Comparison of ENCODE assay signal across 10 mouse cellular contexts in genomic region chr6:6861086-6861797, GRCm38 (mm10). TPM values are rescaled to one million over a fixed set of nuclear protein-coding genes. Genes with fewer than 3 reads are reported as not detected.
DNase-seq lines count a peak whose midpoint lies in the region; ATAC-seq and TF ChIP-seq lines count a peak whose summit lies in the region.
"Had no signal": no experiment of that assay in that cellular context is flagged by ENCODE, and none has a peak within 500 bp of the region (broad histone marks: within the 10 kb centered on the region; RNA-seq: fewer than 3 reads in every experiment).

No protein-coding gene starts in this region.

- no peak for ATAC-seq in intestine, embryonic 14.5 days (replicated peaks; ENCODE audit: low FRiP score, low TSS enrichment, low read depth)
- no peak for ATAC-seq in intestine, embryonic 16.5 days
- no peak for ATAC-seq in embryonic facial prominence, embryonic 12.5 days (ENCODE audit: insufficient number of reproducible peaks, insufficient read depth, low FRiP score, low TSS enrichment)
- ATAC-seq in limb, embryonic 12.5 days (ENCODE audit: insufficient number of reproducible peaks, insufficient read depth, low FRiP score, low TSS enrichment, low read depth) = no peak

- no peak overlapping the region for H3K4me3 ChIP-seq in intestine, embryonic 14.5 days (ENCODE audit: low read depth, low read length)
- H3K4me3 ChIP-seq in intestine, embryonic 16.5 days (ENCODE audit: low read length) = no peak overlapping the region
- H3K4me3 ChIP-seq in embryonic facial prominence, embryonic 12.5 days = peak overlapping the region; percentile 39
- peak overlapping the region; percentile 23 for H3K4me3 ChIP-seq in limb, embryonic 12.5 days (replicated peaks)
- no peak overlapping the region for H3K4me3 ChIP-seq in cerebellum, adult 2 months (replicated peaks; ENCODE audit: insufficient read depth, low read depth, low read length)
- H3K4me3 ChIP-seq: myocyte had no signal

- no peak for TF ChIP-seq CTCF in cerebellum, adult 2 months (IDR thresholded peaks at IDR 0.05; ENCODE audit: borderline replicate concordance, insufficient read depth, low read depth, low read length)

- H3K4me1 ChIP-seq in intestine, embryonic 14.5 days (replicated peaks; ENCODE audit: control insufficient read depth, insufficient read depth, low read length) = peaks cover 13% of the 10 kb centered on the region; the same call in 1 of the 2 replicates
- H3K4me1 ChIP-seq in intestine, embryonic 16.5 days (ENCODE audit: control insufficient read depth, insufficient read depth, low read length) = peaks cover 24% of the 10 kb centered on the region
- H3K4me1 ChIP-seq in embryonic facial prominence, embryonic 12.5 days = peaks cover 11% of the 10 kb centered on the region
- H3K4me1 ChIP-seq in limb, embryonic 12.5 days (replicated peaks) = peaks cover 30% of the 10 kb centered on the region
- peaks cover 2% of the 10 kb centered on the region for H3K4me1 ChIP-seq in cerebellum, adult 2 months (ENCODE audit: control insufficient read depth, insufficient read depth, low read length)

- no peak overlapping the region for H3K27ac ChIP-seq in intestine, embryonic 14.5 days (ENCODE audit: low read depth)
- H3K27ac ChIP-seq in intestine, embryonic 16.5 days (ENCODE audit: low read length) = no peak overlapping the region
- H3K27ac ChIP-seq in embryonic facial prominence, embryonic 12.5 days = peak overlapping the region; percentile 86
- no peak overlapping the region for H3K27ac ChIP-seq in limb, embryonic 12.5 days
- H3K27ac ChIP-seq in cerebellum, adult 2 months (ENCODE audit: insufficient read depth, low read length) = no peak overlapping the region
- H3K27ac ChIP-seq: liver, embryonic 14.5 days had no signal

- no peaks in the 10 kb centered on the region for H3K9me3 ChIP-seq in intestine, embryonic 14.5 days (ENCODE audit: control insufficient read depth, low read length)
- no peaks in the 10 kb centered on the region for H3K9me3 ChIP-seq in intestine, embryonic 16.5 days (ENCODE audit: control insufficient read depth, low read length)
- no peaks in the 10 kb centered on the region for H3K9me3 ChIP-seq in embryonic facial prominence, embryonic 12.5 days
- no peaks in the 10 kb centered on the region for H3K9me3 ChIP-seq in limb, embryonic 12.5 days

- H3K4me2 ChIP-seq in intestine, embryonic 14.5 days (ENCODE audit: low read length) = no peak overlapping the region
- H3K4me2 ChIP-seq in intestine, embryonic 16.5 days (ENCODE audit: low read depth, low read length) = no peak overlapping the region
- peak overlapping the region; percentile 43 for H3K4me2 ChIP-seq in embryonic facial prominence, embryonic 12.5 days (replicated peaks)
- peak overlapping the region; percentile 48 for H3K4me2 ChIP-seq in limb, embryonic 12.5 days

- H3K9ac ChIP-seq in intestine, embryonic 14.5 days (ENCODE audit: low read length) = no peak overlapping the region
- no peak overlapping the region for H3K9ac ChIP-seq in intestine, embryonic 16.5 days (ENCODE audit: low read depth, low read length)
- H3K9ac ChIP-seq in embryonic facial prominence, embryonic 12.5 days = peak overlapping the region; percentile 70
- no peak overlapping the region for H3K9ac ChIP-seq in limb, embryonic 12.5 days (replicated peaks)
- H3K9ac ChIP-seq: liver, embryonic 14.5 days had no signal

- H3K27me3 ChIP-seq in intestine, embryonic 14.5 days (replicated peaks; ENCODE audit: control insufficient read depth, insufficient read depth, low read length) = peaks cover 99% of the 10 kb centered on the region
- H3K27me3 ChIP-seq in intestine, embryonic 16.5 days (replicated peaks; ENCODE audit: control insufficient read depth, insufficient read depth, low read length) = peaks cover 87% of the 10 kb centered on the region
- peaks cover 66% of the 10 kb centered on the region for H3K27me3 ChIP-seq in embryonic facial prominence, embryonic 12.5 days
- H3K27me3 ChIP-seq in limb, embryonic 12.5 days = peaks cover 91% of the 10 kb centered on the region
- peaks cover 35% of the 10 kb centered on the region for H3K27me3 ChIP-seq in cerebellum, adult 2 months (ENCODE audit: control insufficient read depth, insufficient read depth, low read length)

- 2% methylated on average over 21 of the region's 21 CpGs for WGBS in intestine, embryonic 14.5 days
- WGBS in intestine, embryonic 16.5 days = 2% methylated on average over 21 of the region's 21 CpGs
- under 1% methylated on average over 21 of the region's 21 CpGs for WGBS in embryonic facial prominence, embryonic 12.5 days
- WGBS in limb, embryonic 12.5 days = 2% methylated on average over 21 of the region's 21 CpGs
- WGBS in cerebellum, adult 2 months = 1% methylated on average over 21 of the region's 21 CpGs

- H3K36me3 ChIP-seq in intestine, embryonic 14.5 days (ENCODE audit: control insufficient read depth, insufficient read depth, low read length) = no peaks in the 10 kb centered on the region
- no peaks in the 10 kb centered on the region for H3K36me3 ChIP-seq in intestine, embryonic 16.5 days (ENCODE audit: control insufficient read depth, insufficient read depth, low read length)
- H3K36me3 ChIP-seq in embryonic facial prominence, embryonic 12.5 days = no peaks in the 10 kb centered on the region
- H3K36me3 ChIP-seq in limb, embryonic 12.5 days = no peaks in the 10 kb centered on the region

- peak; percentile 70 for DNase-seq in intestine, embryonic 14.5 days (ENCODE audit: low spot score)
- peak; percentile 43 for DNase-seq in ZHBTc4 (ENCODE audit: low read depth, low spot score)
- no peak for DNase-seq in urinary bladder, adult 2 months (ENCODE audit: low spot score)
- DNase-seq in cerebellum, postnatal 25 days = no peak
- no peak for DNase-seq in cerebellum, adult 2 months

- TF ChIP-seq POLR2A in cerebellum, adult 2 months (IDR thresholded peaks at IDR 0.05; ENCODE audit: borderline replicate concordance, insufficient read depth, low read length) = no peak

RNA-seq across cellular contexts. Expression of gene Dlx6, which starts 1.9 kb away (rescaled TPM):
- polyA plus RNA-seq in intestine, embryonic 14.5 days (2014; fragmentation: Nextera tagmentation; extraction: Ambion mirVana) = not detected in 2 replicates
- polyA plus RNA-seq in intestine, embryonic 16.5 days (2015; fragmentation: Nextera tagmentation; extraction: Ambion mirVana) = not detected in 2 replicates
- polyA plus RNA-seq in embryonic facial prominence, embryonic 12.5 days (2016; fragmentation: Nextera tagmentation; extraction: Ambion mirVana) = 8.0 and 13.5 TPM in 2 replicates
- polyA plus RNA-seq in limb, embryonic 12.5 days (2016; fragmentation: Nextera tagmentation; extraction: Ambion mirVana) = 2.2 and 2.5 TPM in 2 replicates
- polyA plus RNA-seq in urinary bladder, adult 2 months (2012; rRNA removed) = not detected in 2 replicates
- polyA plus RNA-seq in cerebellum, adult 2 months (2012; rRNA removed) = not detected in 2 replicates
- polyA plus RNA-seq: liver, embryonic 14.5 days; myocyte had no signal

RNA-seq across cellular contexts. Expression of gene Dlx5, which starts 20.6 kb away (rescaled TPM):
- 2.4 and 2.8 TPM in 2 replicates for polyA plus RNA-seq in intestine, embryonic 14.5 days (2014; fragmentation: Nextera tagmentation; extraction: Ambion mirVana)
- polyA plus RNA-seq in intestine, embryonic 16.5 days (2015; fragmentation: Nextera tagmentation; extraction: Ambion mirVana) = 1.5 and 1.7 TPM in 2 replicates
- 70.1 and 103 TPM in 2 replicates for polyA plus RNA-seq in embryonic facial prominence, embryonic 12.5 days (2016; fragmentation: Nextera tagmentation; extraction: Ambion mirVana)
- polyA plus RNA-seq in limb, embryonic 12.5 days (2016; fragmentation: Nextera tagmentation; extraction: Ambion mirVana) = 33.9 and 42.5 TPM in 2 replicates
- not detected in 2 replicates for polyA plus RNA-seq in urinary bladder, adult 2 months (2012; rRNA removed)
- not detected in 2 replicates for polyA plus RNA-seq in cerebellum, adult 2 months (2012; rRNA removed)
- polyA plus RNA-seq: liver, embryonic 14.5 days; myocyte had no signal

Comparison
In these comparisons a context has a peak if more than half of its experiments do, and no peak if none do; other contexts are left out.
1. DNase-seq: peak in intestine, embryonic 14.5 days (single experiment) and ZHBTc4 (single experiment); none in urinary bladder, adult 2 months (single experiment), cerebellum, postnatal 25 days (0 of 2) and cerebellum, adult 2 months (0 of 2).
2. H3K4me2 ChIP-seq: peak in embryonic facial prominence, embryonic 12.5 days (single experiment) and limb, embryonic 12.5 days (single experiment); none in intestine, embryonic 14.5 days (single experiment) and intestine, embryonic 16.5 days (single experiment).
3. H3K4me3 ChIP-seq: peak in embryonic facial prominence, embryonic 12.5 days (single experiment) and limb, embryonic 12.5 days (single experiment); none in intestine, embryonic 14.5 days (single experiment), intestine, embryonic 16.5 days (single experiment) and cerebellum, adult 2 months (single experiment).